33 mouse cellular contexts compared by ENCODE assay signal in genomic region chr3:137429516-137429915, GRCm38 (mm10).
"Had no signal": no experiment of that assay in that cellular context is flagged by ENCODE, and none has a peak within 500 bp of the region (broad histone marks: within the 10 kb centered on the region; RNA-seq: fewer than 3 reads in every experiment).

No protein-coding gene starts in this region.

- DNase-seq: heart, postnatal 10 days; heart, postnatal 14 days; heart, postnatal 36 days; heart, postnatal 4 days; kidney, adult 11 months; kidney, adult 18-20 months; kidney, adult 2 months; kidney, adult 8-10 months; kidney, adult 9 months; kidney, postnatal 10 days; kidney, postnatal 14 days; kidney, postnatal 25 days; kidney, postnatal 36 days; kidney, postnatal 4 days; layer of hippocampus, postnatal 36 days had no signal

- H3K27ac ChIP-seq: heart, embryonic 10.5 days; heart, embryonic 13.5 days; heart, embryonic 15.5 days; hindbrain, embryonic 10.5 days; hindbrain, embryonic 12.5 days; hindbrain, embryonic 13.5 days; hindbrain, embryonic 14.5 days; hindbrain, embryonic 15.5 days; hindbrain, postnatal 0 days; intestine, embryonic 15.5 days; kidney, embryonic 15.5 days; kidney, postnatal 0 days had no signal

- H3K4me3 ChIP-seq: heart, embryonic 10.5 days; heart, embryonic 12.5 days; heart, embryonic 13.5 days; heart, embryonic 15.5 days; hindbrain, embryonic 10.5 days; hindbrain, embryonic 12.5 days; hindbrain, embryonic 13.5 days; hindbrain, embryonic 15.5 days; intestine, embryonic 15.5 days; kidney, embryonic 15.5 days; left cerebral cortex, adult 2 months had no signal

- ATAC-seq: hindbrain, embryonic 16.5 days; hindbrain, postnatal 0 days; inflammation-experienced regulatory T-cells, adult 6 months; intestine, embryonic 15.5 days; intestine, embryonic 16.5 days; intestine, postnatal 0 days had no signal
